Mouse (Mus musculus) heart, adult 2 months (tissue): ENCODE data around the gene Zfp185. TPM values are rescaled to one million over a fixed set of nuclear protein-coding genes. Genes with fewer than 3 reads are reported as not detected.

Experiments used
- DNase-seq, 2 experiments: peaks; one replicate each; pipeline ENCODE4 v3.0.0; 2021
- H3K27ac ChIP-seq: fragments of 200-600 bp; 2 replicates; pipeline ENCODE4 v1.8.1; 2022
- H3K27me3 ChIP-seq: fragments of 200-500 bp; 2 replicates; pipeline ENCODE4 v1.6.1; 2012; ENCODE audit warnings: mild to moderate bottlenecking, low read length, inconsistent platforms, mixed read lengths; ENCODE audit not compliant: control insufficient read depth, insufficient read depth
- H3K36me3 ChIP-seq: fragments of 200-500 bp; 2 replicates; pipeline ENCODE4 v1.6.1; 2012; ENCODE audit warnings: low read length, inconsistent platforms; ENCODE audit not compliant: control insufficient read depth, insufficient read depth
- H3K4me1 ChIP-seq: fragments of 200-500 bp; 2 replicates; pipeline ENCODE4 v1.6.1; 2011; ENCODE audit warnings: low read length; ENCODE audit not compliant: control insufficient read depth, insufficient read depth
- H3K4me3 ChIP-seq: fragments of 200-600 bp; 2 replicates; pipeline ENCODE4 v1.8.1; 2022
- H3K79me2 ChIP-seq: fragments of 200-500 bp; replicated peaks from 2 replicates; pipeline ENCODE4 v1.6.1; 2012; ENCODE audit warnings: mild to moderate bottlenecking, inconsistent platforms, low read length, moderate library complexity, mixed read lengths; ENCODE audit not compliant: control insufficient read depth, insufficient read depth
- H3K9ac ChIP-seq: fragments of 200-500 bp; 2 replicates; pipeline ENCODE4 v1.6.1; 2012; ENCODE audit warnings: low read depth, mild to moderate bottlenecking, control low read depth, inconsistent platforms, low read length, mixed read lengths
- CTCF ChIP-seq: fragments of 200-600 bp; IDR thresholded peaks from 2 replicates; pipeline ENCODE4 v1.8.1; 2022; ENCODE audit warnings: antibody characterized with exemption, mild to moderate bottlenecking, moderate library complexity
- EP300 ChIP-seq: fragments of 200-500 bp; IDR thresholded peaks from 2 replicates; pipeline ENCODE4 v1.6.1; 2011; ENCODE audit warnings: low read depth, low read length, control low read depth; ENCODE audit not compliant: insufficient read depth
- POLR2A ChIP-seq: fragments of 200-500 bp; IDR thresholded peaks from 2 replicates; pipeline ENCODE4 v1.6.1; 2011; ENCODE audit warnings: mild to moderate bottlenecking, low read depth, low read length, control low read depth; ENCODE audit not compliant: insufficient read depth
- WGBS: fragments of 180-500 bp; shearing (Covaris S2); methylation state at CpG from one replicate; pipeline ENCODE4 v1.1.7; 2018; 5-methylcytosine and 5-hydroxymethylcytosine counted together
- intact Hi-C: fragments of 180-260 bp; cut with DNase I; formaldehyde crosslinking; loops from one replicate; pipeline ENCODE4 v1.15.1; 2025
- long read RNA-seq: library from polyadenylated mRNA; stranded (forward); transcript quantifications from one replicate; pipeline ENCODE4 v2.0.0, GENCODE M21; 2021
- polyA plus RNA-seq: library from polyadenylated mRNA; depleted of rRNA; stranded (reverse); fragments of >200 nt; gene quantifications from 2 replicates; pipeline ENCODE4 v1.2.3, GENCODE M21; 2012; rRNA removed
- total RNA-seq, 2 experiments: library from RNA; stranded (reverse); gene quantifications; 2 replicates each; pipeline ENCODE4 v1.2.3; 2021

Zfp185 gene
- total RNA-seq, result 1 to 10 TPM in 1 of 2 experiments, under 1 TPM in 1; 0.81 to 1.2 TPM
- polyA plus RNA-seq, result 1.2 and 1.8 TPM in 2 replicates
- long read RNA-seq, result 0 reads

DNA sequence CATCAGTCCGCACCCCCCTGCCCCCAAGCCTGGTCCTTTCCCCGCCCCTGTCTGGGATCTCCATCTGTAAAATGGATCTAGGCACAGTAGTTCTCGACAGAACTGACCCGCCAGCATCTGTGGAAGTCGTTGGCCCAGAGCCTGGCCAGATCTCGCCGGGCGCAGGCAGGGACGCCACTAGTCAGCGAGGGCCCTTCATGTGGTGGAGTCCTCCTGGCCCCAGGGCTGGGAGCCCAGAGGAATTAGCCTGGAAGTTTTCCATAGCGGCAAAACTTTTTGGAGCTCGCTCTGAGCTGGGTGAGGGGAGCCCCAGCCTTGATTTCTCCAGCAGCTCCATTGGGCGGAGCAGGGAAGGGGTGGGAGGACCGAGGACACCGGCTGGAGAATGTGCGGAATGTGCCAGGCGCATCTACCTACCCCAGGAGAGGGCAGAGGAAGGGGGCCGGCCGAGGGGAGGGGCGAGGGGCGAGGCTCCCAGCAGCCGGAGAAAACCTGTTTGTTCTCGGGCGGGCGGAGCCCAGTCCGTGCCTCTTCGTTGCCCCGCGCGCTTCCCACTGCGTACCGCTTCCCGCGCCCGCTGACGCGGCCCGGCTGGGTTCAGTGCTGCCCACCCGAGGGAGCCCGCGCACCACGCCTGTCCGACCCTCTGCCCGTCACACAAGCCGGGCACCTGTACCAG, at the start of gene Zfp185:
TSS of gene Zfp185 (plus strand) at position 499 of the 679 bp plus-strand sequence.
- Histone ChIP-seq H3K79me2 (no peaks in the 10 kb centered on the region), H3K27me3 (no peaks in the 10 kb centered on the region), H3K36me3 (no peaks in the 10 kb centered on the region), H3K27ac (peak within 1 kb of the TSS; percentile 23; the same call in 1 of the 2 replicates), H3K4me1 (no peaks in the 10 kb centered on the region; the same call in none of the 2 replicates), H3K4me3 (peak within 1 kb of the TSS; percentile 45), H3K9ac (peak within 1 kb of the TSS; percentile 83)
- intact Hi-C loops, result no loop called here
- WGBS, result 17% methylated on average over 42 of the region's 45 CpGs
- TF ChIP-seq EP300 (0 out of 2 replicates have a peak, but pooled peaks have one; percentile 24), POLR2A (0 out of 2 replicates have a peak, but pooled peaks have one; percentile 28), CTCF (no peak)
- peak; percentile 56 to 67 for DNase-seq

DNA sequence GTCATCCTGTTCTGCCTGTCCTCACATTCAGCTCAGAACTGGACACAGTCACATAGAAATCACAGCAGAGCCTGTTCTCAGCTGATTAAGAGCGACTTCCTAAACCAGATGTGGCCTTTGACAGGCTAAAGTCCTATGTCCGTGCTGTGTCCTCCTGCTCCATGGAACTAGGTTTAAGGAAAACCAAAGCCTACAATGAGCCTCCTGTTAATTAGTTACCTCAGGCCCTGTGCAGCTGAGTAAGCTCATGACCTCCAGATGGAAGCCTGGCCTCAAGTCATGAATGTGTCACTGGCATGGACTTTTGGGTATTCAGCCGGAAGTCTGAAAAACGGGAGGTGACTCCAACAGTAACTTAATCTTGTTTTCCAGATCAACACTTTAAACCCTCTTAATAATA, 33.7 kb upstream of the Zfp185 start:
- no peaks in the 10 kb centered on the region for H3K79me2 ChIP-seq
- TF ChIP-seq EP300, result no peak
- no peak for TF ChIP-seq POLR2A
- no peak for TF ChIP-seq CTCF
- 67% methylated on average over 4 of the region's 4 CpGs for WGBS
- H3K27ac ChIP-seq, result no peak overlapping the region
- intact Hi-C loops, result no loop called here
- no peaks in the 10 kb centered on the region for H3K27me3 ChIP-seq
- no peak overlapping the region for H3K4me3 ChIP-seq
- DNase-seq, result no peak
- no peaks in the 10 kb centered on the region for H3K36me3 ChIP-seq
- H3K9ac ChIP-seq, result no peak overlapping the region
- H3K4me1 ChIP-seq, result no peaks in the 10 kb centered on the region

GRCm38 (mm10) chrX:72956486-72956885, 30.7 kb upstream of the Zfp185 start:
- no peak overlapping the region for H3K9ac ChIP-seq
- H3K79me2 ChIP-seq, result no peaks in the 10 kb centered on the region
- H3K4me1 ChIP-seq, result no peaks in the 10 kb centered on the region
- H3K36me3 ChIP-seq, result no peaks in the 10 kb centered on the region
- H3K27me3 ChIP-seq, result no peaks in the 10 kb centered on the region
- DNase-seq, result no peak
- intact Hi-C loops, result no loop called here
- no peak overlapping the region for H3K27ac ChIP-seq
- no peak overlapping the region for H3K4me3 ChIP-seq
- TF ChIP-seq POLR2A, result no peak
- TF ChIP-seq EP300, result no peak
- TF ChIP-seq CTCF, result no peak
- 89% methylated on average over 4 of the region's 4 CpGs for WGBS

- intact Hi-C loops, result no loop called here
- Histone ChIP-seq H3K36me3 (no peaks in the 10 kb centered on the region), H3K4me3 (no peak overlapping the region), H3K27ac (no peak overlapping the region), H3K27me3 (no peaks in the 10 kb centered on the region), H3K4me1 (no peaks in the 10 kb centered on the region), H3K79me2 (no peaks in the 10 kb centered on the region), H3K9ac (no peak overlapping the region)
- TF ChIP-seq CTCF, result peak; percentile 55
- TF ChIP-seq EP300, result no peak
- no peak for TF ChIP-seq POLR2A
- no peak for DNase-seq
- 85% methylated on average over 4 of the region's 4 CpGs for WGBS
These were observed 26.7 kb upstream of the Zfp185 start for GRCm38 (mm10) chrX:72960431-72960830.

DNA sequence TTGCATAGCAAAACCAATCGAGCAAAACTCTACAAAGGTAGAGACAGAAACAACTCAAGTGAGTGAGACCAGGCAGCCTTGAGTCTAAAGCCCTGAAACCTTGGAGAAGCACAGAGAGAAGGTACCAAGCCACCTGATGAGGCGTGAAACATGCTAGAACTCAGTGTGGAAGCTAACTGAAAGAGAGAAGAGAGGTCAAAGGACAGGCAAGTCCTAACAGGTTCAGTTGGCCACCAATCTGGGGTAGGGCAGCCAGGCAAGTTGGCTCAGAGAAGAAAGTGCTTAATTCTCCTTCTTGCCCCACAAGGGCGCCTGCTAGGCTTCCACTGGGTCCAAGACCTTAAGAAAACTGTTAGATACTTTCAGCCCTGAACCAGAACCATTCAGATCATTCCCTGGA, 25.6 kb upstream of the Zfp185 start:
- no peak overlapping the region for H3K9ac ChIP-seq
- intact Hi-C loops, result no loop called here
- no peaks in the 10 kb centered on the region for H3K4me1 ChIP-seq
- H3K36me3 ChIP-seq, result no peaks in the 10 kb centered on the region
- H3K79me2 ChIP-seq, result no peaks in the 10 kb centered on the region
- WGBS, result 67% methylated on average over 3 of the region's 3 CpGs
- H3K27ac ChIP-seq, result no peak overlapping the region
- H3K27me3 ChIP-seq, result no peaks in the 10 kb centered on the region
- DNase-seq, result no peak
- H3K4me3 ChIP-seq, result no peak overlapping the region
- TF ChIP-seq POLR2A, result no peak
- TF ChIP-seq EP300, result no peak
- no peak for TF ChIP-seq CTCF

- no peak overlapping the region for H3K27ac ChIP-seq
- TF ChIP-seq EP300 (no peak), POLR2A (no peak), CTCF (no peak)
- no peaks in the 10 kb centered on the region for H3K4me1 ChIP-seq
- no peaks in the 10 kb centered on the region for H3K36me3 ChIP-seq
- 91% methylated on average over 3 of the region's 3 CpGs for WGBS
- DNase-seq, result no peak
- no peaks in the 10 kb centered on the region for H3K79me2 ChIP-seq
- no peak overlapping the region for H3K9ac ChIP-seq
- intact Hi-C loops, result no loop called here
- no peak overlapping the region for H3K4me3 ChIP-seq
- H3K27me3 ChIP-seq, result no peaks in the 10 kb centered on the region
These were observed 24.4 kb upstream of the Zfp185 start for GRCm38 (mm10) chrX:72962743-72963142.
